Mouse (Mus musculus) testis, postnatal 10 days (tissue): Measurements from ENCODE around the gene Scin.

Experiments used
- DNase-seq: peaks from one replicate; pipeline ENCODE4 v3.0.0; 2021; ENCODE audit warnings: low spot score

Scin gene

DNA sequence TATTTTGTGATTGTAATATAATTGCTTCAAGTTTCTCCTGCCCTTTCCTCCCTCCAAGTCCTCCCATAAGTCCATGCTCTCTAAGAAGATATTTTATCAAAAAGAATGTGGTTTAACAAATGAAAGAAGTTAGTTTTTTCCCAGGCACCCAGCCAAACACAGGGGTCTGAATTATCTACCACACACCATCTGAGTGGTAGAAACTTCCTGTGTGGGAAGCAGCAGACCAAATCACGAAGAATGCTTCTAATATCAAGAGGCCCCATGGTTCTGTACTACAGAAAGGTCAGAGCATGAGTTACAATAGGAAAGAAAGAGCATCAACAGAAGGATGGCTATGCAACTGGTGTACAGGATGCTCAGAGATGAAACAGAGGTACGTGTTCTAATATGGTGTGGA, 25.9 kb downstream of the Scin start:
- DNase-seq: no peak

DNA sequence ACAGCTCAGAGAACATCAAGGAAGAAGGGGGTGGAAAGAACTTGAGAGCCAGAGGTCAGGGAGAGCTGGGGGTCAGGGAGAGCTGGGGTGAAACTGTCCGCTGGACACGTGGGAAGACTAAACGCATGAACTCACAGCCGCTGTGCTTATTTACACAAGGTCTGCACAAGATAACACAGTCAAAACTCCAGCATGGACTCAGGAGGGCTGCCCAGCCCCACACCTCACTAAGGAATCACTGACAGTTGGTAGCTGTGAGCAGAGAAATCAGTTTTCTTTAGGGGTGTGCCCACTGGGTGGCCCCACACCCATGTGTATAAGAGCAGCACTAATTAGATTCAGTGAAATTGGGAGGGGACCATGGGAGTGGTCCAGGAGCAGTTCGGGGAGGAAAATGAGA, 27.2 kb downstream of the Scin start:
- no peak for DNase-seq

DNA sequence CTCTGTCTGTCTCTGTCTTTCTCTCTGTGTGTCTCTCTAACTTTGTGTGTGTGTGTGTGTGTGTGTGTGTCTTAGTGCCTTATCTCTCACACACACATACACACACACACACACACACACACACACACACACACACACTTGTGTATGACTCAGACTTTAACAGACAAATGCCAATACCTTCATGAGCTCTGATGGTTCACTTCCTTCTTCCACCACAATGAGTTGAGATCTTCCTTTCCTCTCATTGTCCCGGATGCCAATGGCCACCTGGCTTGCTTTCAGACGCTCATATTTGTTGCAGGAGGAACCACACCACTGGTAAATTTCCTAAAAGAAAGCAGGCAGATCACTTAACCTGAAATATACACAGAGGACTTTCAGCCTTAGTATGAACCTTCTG, 29.3 kb downstream of the Scin start:
- DNase-seq: no peak

DNA sequence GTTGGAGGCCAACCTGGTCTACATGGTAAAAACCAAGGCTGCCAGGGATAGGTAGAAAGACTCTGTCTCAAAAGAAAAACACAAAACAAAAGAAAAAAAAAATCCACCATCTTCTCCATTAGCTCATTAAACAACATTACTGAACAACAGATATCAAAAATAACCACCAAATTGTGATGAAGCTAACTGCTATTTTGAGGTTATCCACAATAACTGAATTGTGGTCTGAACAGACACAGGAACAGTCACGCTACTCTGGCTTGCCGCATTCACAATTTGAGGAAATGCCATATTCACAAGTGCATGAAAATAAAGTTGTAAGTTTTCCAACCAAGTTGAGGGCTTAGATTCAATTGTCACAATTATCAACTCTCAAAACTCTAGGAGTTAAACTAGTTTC, 31.7 kb downstream of the Scin start:
- DNase-seq: no peak

DNA sequence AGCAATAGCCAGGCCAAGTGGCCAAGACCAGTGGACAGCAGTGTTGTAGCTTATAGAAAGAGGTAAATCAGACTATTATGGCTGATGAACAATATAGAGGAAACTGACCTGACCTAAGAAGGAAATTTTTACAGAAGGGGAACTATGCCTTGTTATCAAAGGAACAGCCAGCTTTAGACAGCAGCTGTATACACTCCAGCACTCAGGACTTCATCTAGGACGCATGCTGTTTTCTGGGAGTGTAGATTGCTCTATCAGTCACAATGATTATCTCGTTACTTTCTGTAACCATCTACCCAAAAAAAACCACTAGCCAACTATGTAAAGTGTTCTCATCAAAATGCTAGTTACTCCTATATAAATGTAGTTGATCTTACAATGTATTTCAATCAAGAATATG, 34.6 kb downstream of the Scin start:
- no peak for DNase-seq

DNA sequence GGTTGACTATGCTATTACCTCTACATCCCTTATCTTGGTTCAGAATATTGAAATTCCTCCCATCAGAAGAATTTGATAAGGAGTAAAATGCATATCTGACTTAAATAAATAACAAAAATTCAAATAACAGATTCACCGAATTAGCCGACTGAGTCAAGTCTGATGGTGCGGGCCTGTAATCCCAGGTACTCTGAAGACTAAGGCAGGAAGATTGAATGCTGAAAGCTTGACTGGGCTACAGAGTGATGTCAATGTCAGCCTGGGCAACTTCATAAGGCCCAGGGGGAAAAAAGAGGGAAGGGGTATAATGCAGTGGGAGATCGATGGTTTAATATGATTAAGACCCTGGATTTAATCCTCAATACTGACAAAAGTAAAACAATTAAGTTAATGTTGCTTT, 36.6 kb downstream of the Scin start:
- no peak for DNase-seq

DNA sequence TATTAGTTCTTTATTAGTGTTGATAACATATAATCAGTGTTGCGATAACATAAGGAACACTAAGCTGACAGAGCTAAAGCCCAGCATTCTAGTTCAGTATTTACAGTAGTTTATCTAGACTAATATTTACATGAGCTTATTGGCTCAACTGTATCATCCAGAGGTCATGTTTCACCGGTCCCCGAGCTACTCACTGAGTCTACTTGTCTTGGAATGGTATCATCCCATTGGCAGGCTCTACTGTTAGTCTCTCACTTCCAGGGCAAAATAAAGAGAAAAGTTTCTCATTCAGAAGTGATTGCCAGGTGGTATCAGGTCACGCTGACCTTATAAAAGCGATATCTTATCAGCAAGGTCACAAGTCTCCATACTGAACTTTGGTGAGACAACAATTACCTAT, 37.0 kb downstream of the Scin start:
- DNase-seq: no peak

DNA sequence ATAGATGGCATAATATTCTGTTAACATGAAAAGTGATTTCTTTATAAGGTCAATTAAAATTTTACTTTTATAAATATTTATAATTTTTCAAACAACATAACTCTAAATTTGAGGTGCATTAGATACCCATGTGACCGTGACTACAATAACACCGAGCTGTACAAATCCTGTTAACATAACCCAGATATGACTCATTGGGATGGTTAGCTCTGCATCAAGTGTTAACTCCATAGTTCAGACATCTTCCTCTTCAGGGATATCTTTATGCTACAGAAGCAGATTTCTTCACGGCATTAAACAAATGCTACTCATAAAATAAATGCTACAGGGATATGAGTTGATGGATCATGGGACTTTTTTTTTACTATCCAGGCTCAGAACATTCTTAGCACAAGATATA, 37.6 kb downstream of the Scin start:
- DNase-seq: no peak

DNA sequence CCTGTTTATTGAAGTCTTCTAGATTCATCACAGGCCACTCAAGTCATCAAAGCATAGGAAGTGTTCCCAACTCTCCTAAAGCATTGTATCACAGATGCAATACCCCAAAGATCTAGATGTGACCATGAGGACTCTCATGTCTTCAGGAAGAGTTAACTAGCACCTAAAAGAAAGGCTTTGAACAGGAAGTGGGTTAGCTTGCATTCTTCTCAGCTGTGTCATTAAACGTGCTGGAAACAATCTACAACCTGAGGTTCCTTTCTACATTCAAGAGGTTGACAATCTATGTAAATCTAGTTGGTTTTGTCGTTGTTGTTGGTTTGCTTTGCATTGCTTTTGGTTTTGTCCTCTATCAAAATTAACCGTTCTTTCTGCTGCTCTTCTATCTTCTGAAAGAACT, 44.0 kb downstream of the Scin start:
- no peak for DNase-seq

DNA sequence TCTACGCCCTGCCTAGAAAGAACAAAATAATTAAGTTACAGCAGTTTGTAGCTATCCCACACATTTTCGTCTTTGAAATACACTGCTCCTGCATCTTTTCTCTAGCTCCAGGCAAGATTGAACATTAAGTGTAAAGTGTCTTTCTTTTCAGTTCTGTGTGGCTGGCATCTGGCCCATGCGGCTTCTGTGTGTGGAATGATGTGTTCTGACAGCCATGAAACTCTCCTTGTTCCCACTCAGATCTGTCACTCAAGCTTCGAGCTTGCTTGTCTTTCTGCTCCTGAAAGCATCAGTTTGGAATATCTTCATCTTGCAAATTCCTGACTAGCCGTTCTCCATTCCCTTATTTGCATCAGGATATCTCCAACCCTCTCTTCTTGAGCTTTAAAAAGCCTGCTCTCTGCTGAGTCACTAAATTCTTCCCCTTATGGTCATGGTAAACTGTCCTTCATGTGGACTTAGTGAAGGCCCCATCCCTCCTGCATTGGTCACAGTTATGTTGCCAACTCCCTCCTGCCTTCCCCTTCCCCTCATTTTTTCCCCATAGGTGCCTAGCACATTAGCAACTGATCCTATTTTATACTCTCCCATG, 48.2 kb downstream of the Scin start:
- DNase-seq: no peak

DNA sequence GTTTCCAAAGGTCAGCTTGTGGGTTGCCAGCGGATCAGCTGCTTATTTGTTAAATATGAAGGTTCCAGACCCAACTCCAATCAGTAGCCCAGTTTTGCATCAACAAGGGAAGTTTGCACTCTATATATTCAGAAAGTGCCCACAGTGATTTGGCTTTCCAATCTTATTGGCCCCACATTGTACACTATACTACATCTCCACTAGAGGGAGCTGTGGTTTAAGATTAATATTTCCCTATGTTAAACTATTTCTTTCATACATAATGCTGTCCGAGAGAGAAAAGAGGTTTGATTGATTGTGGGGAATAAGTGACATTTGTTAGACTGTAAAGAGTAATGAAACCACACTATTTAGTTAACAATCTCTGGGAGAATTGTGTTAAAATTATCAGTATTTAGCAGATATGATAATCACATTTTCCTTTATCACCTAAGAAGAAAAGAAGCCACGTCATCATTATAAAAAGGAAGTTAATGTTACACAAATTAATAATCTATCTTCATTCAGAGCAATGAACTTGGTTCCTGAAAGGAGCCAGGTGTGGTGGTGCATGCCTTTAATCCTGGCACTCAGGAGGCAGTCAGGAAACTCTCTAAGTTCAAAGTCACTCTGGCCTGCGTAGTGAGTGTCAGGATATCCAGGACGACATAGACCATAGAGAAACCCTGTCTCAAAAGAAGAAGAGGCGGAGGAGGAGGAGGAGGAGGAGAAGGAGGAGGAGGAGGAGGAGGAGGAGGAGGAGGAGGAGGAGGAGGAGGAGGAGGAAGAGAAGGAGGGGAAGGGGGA, 51.4 kb downstream of the Scin start:
- no peak for DNase-seq

DNA sequence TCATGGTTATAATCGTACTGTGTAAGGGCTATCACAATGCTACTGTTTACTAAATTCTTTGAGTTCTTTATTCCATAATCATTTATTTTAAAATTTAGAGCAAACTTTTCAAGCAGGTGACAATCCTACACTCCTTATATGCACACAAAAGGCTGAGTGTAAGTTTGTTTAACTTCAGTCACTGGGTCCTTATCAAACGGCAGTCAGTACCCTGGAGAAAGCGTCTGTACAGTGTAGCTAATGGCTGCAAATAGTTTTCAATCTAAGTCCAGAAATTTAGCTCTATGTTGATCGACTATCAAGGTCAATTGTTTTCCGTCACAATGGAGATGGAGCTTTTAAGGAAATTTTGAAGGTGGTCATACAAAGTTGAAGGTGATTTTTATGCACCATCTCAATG, 52.0 kb downstream of the Scin start:
- DNase-seq: no peak

DNA sequence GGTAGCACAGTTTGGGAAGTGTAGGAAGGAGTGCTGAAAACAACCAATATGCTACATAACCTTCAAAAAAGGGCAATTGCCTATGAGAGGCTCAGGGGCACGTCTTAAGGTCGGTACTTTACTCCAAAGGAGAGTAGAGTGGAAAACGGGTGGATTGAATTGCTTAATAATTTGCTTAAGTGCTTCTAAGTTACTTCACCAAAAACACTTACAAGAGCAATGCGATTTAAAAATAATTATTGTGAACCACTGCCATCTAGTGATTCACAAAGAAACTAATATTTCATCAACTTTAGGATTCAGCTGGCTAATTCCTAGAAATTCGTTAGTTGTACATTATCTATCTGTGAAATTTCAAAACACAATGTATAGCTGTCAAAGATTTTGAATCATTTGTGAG, 60.4 kb downstream of the Scin start:
- no peak for DNase-seq

DNA sequence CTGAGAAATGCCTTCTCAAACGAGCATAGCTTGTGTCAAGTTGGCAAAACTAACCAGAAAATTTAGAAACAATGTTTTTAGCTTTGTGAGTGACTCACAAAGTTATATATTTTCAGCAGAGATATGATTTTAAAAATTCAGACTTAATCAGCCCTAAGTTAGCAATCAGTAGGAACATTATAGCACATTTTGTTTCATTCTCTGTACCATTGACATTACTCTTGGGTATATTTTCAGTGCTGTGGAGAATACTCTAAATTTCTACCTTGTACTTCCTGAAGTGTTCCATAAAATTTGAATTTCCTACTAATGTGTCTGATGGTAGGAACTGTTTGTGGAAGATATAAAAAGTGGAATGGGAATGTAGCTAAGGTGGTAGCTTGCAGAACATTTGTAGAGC, 87.0 kb downstream of the Scin start:
- DNase-seq: no peak

DNA sequence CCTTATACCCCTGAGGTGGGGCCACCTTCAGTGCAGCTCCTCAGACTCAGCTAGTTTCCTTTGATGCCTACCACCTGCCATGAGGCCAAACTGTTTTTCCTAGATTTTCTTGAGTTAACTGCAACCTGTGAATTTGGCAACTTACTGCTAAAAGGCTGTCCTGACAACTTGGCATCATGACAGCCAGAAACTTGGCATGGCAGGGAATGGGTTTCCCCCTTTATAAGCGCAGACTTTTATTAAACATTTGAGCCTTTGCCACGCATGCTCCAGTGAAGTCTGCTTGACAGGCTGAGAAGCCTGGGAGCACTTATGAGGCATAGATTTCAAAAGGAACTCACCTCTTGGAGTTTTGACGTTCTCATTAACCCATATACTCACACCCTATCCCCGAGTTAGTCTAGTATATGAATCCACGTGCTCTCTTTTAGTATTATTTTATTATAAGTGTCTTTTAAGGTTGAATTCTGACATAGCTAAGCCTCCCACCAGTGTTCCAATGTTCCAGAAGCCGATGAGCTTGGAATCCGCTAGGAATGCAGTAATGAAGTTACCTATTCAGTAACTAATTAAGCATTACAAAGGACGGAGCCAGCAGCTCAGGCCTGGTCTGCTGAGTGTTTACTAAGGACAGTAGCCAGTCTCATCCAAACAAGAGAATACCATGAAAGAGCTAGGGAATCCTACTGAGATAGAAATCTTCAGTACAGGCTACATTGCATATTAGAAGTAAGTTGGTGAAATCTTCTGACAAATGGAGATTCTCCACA, 90.0 kb downstream of the Scin start:
- no peak for DNase-seq

DNA sequence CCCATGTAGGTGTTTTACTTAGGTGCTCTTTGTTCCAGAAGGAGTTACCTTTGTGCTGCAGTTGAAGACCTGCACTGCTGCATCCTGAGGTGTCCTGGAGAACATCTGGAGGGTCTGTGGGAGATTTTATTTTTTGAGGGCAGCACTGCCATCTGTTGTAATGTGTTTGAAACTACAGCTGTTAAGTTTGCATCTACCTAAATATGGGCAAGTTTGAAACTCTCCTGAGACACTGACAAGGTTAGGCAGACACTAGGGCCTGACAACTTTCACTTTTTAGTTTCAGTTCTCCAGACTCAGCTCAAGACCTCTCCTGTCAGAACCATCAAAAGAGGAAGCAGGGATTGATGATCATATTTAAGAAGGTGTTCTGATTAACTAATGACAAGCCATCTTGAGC, 94.0 kb downstream of the Scin start:
- DNase-seq: no peak

DNA sequence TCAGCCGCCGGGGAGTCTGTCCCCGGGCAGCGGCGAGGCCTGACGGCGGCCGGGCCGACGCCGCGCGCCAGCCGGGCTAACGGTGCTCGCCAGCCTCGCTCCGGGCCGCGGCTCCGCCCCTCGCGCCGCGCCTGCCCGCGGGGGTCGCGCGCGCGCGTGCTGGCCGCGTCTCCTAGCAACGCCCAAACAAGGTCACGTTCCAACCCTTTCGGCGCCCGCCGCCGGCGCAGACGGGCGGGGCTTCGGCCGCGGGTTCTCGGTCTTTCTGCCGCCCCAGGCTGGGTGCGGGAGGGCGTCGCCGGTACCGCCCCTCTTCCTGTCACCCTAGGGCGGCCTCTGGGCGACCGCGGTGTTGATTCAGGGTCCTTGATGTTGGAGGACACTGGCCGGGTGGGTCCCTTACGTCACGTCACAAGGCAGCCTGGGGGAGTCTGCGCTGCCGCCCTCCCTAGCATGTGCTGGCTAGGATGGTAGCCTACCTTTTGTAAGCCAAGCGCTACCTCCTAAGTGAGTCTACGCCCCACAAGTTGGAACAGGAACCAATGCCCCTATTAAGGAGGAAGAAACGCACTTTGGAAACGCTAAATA, 96.1 kb downstream of the Scin start, which contains the start of gene Arl4a:
Gene Arl4a (minus strand): TSS at position 150 of the 588 bp plus-strand sequence.
- DNase-seq: peak; percentile 96

DNA sequence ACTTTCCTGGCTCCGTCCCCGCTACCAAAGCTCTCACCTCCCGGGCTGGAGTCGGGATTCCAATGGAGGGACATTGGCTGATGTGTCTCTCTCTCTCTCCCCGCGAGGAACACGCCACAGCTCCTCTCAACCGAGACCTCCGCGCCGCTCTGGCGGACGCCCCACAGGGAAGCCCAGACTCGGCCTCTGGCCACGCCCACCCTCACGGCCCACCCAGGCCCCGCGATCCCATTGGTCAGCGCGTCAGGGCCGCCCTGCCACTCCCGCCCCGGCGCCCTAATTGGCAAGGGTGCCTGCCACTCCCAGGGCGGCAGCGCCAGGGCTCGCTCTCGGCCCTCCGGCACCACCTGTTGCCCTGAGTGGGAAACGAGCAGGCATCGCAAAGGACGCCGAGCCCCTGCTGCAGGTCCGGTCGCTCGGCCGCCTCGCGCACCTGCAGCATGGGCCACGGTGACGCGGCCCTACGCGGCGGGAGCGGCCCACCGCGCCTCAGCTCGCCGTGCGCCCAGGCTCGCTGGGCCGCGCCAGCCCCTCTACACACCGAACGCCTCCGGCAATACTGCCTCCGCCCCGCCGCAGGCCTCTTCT, 96.7 kb downstream of the Scin start:
- peak; percentile 99 for DNase-seq

DNA sequence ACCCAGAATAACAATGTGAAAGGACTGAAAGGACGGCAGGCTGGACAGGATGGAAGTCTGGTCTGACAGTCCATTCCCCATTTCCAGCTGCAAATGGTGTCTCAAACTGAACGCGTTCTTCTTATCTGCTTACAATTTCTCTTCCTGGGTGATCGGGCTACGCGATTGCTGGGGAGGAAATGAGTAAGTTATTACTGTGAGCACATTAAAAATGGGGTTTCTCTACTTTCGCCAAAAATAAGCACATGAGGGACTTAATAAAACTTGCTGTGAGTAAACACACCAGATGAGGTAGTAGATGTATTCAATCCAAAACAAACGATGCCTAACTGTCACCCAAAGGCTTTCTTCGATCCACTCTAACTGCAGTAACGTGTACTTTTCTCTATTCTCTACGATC, 97.4 kb downstream of the Scin start:
- DNase-seq: peak; percentile 41

DNA sequence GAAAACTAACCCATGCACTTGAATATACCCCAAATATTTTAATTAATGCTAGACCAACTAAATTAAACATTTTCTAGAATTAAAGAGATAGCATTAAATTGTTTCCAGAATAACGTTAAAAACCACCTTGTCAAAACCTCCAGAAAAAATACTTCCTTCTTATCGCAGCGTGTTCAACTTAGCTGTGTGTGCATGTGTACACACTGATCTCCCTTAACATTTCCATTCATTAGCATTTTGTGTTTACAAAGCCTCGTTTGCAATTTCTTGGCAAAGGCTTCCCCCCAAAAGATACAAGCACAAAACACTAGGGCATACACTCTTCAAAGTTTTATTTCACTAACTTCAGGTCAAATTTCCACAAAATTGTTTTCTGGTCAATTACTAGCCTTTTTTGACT, 98.5 kb downstream of the Scin start:
- no peak for DNase-seq

DNA sequence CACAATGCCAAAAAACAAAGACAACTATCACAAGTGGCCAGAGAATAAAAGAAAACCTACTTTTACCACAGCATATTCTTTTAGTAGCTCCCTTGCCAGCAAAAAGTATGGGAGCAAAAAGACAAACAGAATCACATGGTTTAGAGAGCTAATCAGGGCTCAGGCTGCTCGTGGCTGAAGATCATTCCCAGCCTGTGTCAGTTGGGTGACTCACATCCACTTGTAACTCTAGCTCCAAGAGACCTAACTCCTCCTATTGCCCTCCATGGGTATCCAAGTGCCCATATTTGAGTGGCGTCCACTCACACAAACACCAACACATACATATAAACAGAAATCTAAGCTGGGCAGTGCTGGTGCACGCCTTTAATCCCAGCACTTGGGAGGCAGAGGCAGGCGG, 104.8 kb downstream of the Scin start:
- DNase-seq: no peak

DNA sequence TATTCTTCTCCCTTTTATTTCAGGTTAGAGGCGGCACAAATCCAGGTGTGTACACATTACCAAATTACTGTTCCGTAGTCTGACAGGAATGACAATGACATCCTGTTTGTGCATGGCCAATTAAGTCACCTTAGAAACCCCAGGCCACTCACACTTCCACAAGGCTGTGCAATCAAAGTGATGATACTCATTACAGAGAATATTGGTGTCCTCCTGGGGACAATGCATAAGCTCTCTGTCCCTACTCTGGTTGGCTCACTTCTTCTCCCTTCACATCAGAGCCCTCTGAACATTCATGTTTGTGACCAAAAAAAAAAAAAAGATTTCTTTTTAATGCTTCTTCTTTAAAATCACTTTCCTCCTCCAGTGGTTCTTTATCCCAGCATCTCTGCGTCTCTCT, 106.2 kb downstream of the Scin start:
- no peak for DNase-seq

DNA sequence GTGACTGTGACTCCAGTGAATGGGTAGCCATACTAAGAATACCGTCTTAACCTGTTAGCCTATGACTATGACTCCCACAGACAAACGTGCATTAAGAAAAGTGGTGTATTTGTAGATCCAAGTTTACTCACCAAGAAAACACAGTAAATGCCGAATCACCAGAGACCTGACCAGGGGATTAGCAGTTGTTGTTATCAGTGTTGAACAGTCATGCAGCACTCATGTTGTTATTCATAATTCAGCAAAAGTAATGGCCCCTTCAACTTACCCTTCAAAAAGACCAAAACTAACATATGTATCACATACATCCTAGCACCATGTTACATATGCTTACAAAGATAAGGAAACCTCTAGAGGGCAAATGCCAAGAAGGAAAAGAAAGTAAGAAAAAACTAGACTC, 106.6 kb downstream of the Scin start:
- no peak for DNase-seq
